Mouse (Mus musculus) induced T-regulatory cell, adult 2 months (primary cell): ENCODE data around the gene Nacc1.

Experiments
- DNase-seq: peaks from one replicate; pipeline ENCODE4 v3.0.0-alpha.2; 2012; ENCODE audit warnings: low read depth

Nacc1 gene

DNA sequence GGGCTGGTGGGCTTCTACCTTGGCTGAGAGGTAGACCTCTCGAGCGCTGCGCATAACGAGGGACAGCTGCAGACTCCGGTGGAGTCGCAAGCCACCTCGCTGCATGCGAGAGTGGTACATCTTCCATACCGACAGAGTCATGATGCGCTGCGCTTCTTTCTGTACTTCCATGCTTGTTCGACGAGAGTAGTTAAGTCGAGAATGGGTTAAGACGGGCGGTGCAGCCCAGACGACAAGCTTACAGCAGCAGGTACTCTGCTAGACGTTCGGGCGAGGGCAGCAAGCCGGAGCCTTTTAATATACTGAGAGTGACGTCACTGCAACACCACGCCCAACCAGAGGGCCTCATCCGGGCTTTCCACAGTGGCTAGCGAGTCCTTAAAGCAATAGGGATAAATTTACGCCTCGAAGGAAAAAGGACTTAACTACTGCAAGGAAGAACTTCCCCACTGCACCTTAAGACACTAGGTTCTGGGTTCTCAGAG lies 25.0 kb downstream of the Nacc1 start, which contains the start of gene Ier2:
TSS of gene Ier2 (minus strand) at position 272 of the 485 bp plus-strand sequence.
- peak; percentile 97 for DNase-seq

DNA sequence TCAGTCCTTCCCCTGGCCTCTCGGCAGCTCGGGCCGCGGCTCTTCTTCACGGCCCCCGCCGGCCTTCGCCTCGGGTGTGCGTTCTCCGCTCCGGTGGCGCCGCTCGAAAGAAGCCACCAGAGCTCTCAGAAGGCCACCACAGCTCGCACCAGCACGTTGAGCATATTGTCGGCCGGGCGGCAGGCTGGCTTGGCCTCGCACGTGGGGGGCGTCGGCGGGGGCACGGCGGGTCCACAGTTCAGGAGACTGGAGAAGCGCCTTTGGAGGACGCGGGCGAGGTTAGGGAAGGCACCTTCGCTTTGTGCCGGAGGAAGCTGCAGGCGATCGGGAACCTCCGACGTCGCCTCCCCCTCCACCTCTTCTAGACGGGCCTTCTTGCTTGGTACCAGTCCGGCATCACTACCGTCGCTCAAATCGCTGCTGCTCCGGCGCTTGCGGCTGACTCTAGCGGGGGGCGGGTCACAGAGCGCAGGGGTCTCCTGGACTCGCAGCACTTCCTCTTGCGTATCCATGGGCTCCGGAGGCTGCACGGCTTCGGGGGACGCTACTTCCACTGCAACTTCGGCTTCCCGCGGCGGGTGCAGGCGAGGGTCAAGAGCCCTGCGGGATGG lies 25.6 kb downstream of the Nacc1 start:
- peak; percentile 75 for DNase-seq

DNA sequence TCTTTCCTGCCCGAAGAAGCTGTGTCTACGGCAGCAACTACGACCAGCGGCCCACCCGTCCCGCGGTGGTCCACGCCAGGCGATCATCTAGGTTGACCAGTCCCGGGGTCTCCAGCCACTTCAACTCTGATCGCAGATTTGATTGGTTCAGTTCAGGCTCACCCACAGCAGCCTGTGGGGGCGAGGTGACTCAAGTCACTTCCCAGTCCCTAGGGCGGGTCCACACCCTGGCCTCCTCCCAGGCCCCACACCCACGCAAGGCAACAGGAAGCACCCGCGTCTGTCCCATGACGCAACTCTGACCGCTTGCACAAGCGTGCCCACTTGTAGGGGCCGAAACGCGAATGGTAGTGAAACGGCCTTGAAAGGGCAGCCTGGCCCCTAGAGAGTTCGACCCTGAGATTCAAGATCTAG lies 26.2 kb downstream of the Nacc1 start:
- peak; percentile 90 for DNase-seq

DNA sequence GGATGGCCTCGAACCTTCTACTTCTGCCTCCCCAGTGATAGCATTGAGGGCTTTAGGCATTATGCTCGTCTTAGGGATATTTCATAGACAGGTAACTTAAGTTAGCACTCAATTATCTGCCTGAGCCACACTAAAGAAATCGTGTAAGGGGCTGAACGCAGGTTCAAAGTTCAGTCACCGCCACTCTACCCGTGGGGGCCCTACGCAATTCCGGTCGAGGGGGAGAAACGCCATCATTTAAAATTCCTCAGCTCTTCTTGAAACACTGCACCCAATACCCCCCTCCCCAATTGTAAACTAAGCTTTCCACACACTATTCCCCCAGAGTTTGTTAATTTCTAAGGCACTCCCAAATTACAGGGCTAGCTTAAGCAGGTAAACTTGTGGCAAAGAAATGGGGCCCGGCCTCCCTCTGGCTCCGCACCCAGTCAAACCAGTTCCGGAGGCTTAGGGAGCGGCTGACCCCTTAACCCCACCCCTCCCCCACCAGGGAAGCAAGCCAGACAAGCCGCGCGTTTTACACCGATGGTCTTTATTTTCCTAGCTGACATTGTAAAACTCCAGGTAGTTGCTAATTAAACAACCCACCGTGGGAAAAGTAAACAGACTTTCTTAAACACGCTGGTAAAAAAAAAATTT lies 26.7 kb downstream of the Nacc1 start:
- DNase-seq: peak; percentile 77

DNA sequence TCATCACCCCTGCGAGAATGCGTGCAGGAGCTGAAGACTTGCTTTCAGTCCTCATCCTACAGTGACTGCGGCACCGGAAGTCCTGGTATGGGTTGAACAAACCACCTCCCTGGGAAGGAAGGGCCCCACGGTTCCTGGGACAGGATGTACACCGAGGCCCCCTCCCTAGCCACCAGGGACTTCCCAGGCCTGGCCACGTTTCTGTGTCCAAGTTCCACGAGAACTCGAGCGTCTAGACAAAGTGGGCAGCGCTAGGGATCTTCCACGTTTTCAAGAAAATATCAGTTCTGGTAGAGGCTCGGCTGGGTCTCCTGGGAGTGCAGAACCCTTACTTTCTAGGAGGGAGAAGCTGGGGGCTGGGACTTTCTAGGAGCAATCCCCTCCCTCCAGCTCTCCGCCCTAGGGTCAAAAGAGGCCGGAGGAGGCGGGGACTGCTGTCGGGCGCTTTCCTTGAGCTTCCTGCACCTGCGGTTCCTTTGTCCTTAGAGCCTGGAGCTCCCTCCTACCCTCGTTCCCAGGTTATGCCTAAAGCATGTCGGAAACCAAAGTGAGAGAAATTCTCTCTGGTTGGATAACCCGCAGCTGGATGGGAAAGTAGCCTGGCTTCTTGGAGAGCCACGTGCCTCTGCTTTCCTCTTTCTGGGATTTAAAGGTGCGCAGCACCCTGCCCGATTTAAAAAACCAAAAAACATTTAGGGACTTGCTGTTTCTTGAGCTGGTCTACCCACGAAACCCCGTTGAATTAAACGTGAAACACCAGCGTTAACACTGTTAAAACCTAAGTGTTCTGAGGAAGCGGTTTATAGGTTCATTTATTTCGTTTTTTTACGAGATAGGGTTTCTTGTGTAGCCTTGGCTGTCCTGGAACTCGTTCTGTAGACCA lies 27.5 kb downstream of the Nacc1 start:
- DNase-seq: peak; percentile 93

DNA sequence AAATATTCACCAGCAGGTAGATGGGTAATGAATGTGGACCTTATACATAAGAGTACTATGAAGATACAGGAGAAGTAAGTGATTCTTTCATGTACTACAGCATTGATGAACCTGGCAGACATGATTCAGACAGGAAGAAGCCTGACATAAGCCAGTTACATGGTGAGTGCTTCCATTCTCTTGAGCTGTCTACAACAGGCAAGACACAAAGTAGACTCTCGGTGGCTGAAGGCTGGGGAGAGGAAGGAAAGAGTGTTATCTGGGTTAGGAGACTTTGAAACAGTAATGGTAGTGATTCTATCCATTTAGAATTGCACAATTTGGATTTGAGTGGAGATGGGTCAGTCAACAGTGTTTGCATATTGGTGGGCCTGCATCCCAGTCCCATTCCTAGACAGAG lies 28.7 kb downstream of the Nacc1 start:
- peak; percentile 58 for DNase-seq

DNA sequence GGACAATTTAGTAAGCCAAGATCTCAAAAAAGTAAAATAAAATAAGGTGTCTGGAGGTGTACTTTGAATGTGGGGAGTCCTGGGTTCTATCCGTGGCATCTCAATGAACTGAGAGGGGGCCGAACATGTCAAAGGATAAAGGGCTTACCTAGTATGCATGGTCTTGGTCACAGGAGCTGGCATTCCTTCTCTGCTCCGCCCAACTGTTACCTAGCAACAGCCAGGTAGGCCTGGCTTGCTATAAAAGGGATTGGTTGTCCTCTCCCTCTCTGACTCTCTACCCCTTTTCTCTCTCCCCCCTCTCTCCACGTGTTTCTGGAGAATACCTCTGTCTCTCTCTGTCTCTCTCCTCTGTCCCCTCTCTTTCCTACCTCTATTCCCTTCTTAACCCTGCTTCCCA lies 30.0 kb downstream of the Nacc1 start:
- DNase-seq: peak; percentile 35

DNA sequence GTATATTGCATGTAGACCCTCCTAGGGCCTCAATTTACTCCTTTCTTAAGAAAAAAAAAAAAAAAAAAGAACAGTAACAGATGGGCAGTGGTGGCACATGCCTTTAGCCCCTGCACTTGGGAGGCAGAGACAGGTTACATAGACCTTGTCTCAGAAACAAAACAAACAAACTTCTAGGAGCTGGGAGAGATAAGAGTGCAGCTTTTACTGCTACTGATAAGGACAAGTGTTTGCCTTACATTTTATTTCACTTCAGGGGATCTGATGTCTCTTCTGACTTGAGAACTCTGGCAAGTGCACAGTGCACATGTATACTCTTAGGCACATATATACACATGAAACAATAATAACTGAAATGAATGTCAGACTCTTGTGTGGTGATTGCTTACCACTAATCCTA lies 30.5 kb downstream of the Nacc1 start:
- DNase-seq: no peak

DNA sequence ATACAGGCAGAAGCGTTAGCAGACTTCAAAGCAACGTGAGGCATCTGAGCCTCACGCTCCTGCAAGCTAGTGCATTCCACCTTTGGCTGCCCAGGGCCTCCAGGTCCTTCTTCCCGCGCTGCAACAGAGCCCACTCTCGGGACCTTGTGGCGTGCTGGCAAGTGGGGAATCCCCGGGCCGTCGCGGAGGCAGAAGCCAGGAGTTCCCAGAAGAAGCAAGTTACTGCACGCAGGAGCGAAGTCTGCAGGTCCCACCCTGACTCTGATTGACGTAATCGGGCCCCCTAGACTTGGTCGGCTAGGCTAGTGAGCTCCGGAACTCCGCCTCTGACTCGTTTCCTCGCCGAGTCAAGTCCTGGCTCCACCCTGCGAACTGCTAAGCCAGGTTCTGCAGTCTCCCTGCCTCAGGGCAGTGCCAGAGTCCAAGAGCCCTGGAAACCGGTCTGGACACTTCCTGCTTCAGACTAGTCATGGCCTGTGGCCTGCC lies 31.0 kb downstream of the Nacc1 start:
- DNase-seq: peak; percentile 88

DNA sequence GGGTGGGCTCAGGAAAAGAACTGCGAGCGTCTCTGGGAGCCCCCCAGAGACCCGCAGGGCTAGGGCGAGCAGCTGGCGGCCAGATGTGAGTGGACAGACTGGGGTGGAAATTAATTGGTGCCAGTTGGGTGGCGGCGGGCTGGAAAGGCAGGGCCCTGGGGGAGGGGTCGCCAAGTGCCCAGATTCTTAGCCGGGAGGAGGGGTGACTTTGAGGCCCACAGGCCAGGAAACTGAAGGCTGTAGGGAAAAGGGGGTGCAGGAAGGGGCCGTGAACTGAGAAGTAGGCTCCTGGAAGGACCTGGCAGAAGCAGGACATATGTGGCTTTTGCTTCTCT lies 31.5 kb downstream of the Nacc1 start:
- peak; percentile 32 for DNase-seq

DNA sequence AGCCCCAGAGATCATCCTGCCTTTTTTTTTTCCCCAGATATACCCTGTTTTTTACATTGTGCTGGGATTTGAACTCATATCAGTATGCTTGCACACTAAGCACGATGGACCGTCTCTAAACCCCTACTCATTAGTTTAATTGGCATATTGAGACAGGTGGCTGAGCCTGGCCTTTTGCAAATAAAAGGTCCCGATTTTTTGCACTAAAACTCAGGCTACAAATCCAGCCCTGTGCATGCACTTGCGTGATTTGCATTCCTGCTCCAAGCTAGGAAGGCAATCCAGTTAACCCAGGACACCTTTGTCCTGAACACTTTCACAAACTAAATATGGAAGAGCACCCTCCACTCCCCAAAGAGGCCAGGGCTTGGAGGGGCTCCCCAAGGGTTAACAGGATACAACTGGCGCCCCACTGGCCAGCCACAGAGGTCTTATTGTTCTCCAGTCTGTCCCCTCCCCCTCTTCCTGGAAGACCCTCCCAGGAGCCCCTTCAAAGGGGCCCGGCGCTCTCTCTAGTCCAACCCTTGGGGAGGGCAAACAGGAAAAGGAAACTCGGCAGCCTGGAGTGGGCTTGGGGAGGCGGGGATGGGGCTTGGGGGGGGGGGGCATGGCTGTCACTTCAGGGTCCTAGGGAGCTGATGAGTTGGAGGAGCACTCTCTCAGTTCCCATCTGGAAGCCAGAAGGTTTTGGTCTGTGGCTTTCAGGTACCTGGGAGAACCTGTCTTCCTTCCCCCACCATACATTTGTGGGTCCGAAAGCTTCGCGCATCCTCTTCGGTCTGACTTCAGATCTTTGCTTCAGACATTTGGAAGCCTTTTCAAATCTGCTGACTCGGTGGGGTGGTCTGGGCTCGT lies 32.1 kb downstream of the Nacc1 start:
- DNase-seq: peak; percentile 28

DNA sequence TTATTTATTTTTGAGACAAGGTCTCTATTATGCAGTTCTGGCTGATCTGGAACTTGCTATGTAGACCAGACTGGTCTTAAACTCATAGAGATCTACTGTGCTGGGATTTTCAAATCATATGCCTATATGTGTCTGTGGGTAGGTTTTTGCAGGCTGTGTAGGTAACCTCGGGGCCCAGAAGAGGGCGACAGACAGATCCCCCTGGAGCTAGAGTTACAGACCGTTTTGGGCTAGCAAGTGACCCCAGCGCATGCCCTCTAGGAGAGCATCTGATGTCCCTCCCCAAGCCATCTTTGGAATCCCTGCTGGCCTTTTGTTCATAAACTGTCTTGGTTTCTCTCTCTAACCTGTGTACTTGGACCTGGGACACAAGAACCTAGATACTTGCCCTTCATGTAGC lies 33.1 kb downstream of the Nacc1 start:
- peak; percentile 61 for DNase-seq

DNA sequence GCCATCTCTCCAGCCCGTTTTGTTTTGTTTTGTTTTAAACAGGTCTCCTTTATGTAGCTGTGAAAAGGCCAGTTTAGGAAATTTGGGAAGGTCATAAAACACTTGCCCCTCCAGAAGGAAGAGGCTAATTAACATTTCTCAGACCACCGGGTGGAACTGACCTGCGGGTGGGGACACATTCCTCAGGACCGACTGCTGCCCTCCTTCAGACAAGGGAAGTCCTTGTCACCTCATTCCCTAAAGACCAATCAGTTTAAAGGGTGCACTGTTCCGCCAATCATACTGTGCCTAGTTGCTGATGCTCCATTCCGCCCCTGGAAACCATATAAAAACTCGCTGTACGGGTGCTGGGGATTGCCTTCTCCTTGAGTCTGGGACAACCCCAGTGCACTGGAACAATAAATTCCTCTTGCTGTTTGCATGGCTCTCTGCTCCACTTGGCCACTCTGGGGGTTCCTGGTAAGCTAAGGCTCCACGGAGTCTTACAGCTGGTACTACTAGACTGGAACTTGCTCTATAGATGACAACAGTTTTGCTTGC lies 34.5 kb downstream of the Nacc1 start:
- DNase-seq: no peak

DNA sequence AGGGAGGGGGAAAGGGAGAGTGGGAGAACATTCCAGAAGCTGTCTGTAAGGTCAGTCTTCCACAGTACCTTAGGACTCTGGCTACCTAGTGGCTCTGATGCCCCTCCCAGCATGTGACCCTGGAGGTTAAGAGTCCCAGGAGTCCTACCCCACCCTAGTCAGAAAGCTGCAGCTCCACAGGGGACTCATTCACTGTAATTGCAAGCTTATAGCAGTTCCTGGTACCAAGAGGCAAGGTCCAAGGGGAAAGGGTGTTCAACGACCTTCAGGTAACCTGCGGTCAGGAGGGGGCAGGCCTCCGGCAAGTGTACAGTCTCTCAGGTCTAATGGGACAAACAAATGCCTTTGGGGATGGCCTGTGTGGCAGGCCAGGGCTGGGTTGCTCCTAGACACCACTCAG lies 37.4 kb downstream of the Nacc1 start:
- DNase-seq: no peak

DNA sequence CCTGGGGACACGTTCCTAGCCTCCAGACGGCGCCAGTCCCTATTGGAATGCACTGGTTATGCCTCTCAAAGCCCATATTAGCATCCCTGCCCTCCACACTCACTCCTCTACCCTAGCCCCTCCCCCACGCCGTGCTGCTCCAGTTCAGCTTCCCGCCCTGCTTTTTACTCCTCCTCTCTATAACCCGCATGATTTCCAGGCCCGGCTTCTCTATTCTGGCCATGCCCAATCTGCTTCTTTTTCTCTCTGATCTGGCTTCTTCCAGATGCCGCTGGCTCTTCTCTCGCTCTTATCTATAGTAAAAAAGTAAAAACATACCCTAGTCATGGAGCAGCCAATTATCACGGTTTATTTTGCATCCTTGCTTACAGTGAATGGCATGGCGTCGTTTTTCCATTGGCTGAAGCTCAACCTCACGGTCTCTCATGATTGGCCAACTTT lies 40.2 kb downstream of the Nacc1 start:
- DNase-seq: no peak

DNA sequence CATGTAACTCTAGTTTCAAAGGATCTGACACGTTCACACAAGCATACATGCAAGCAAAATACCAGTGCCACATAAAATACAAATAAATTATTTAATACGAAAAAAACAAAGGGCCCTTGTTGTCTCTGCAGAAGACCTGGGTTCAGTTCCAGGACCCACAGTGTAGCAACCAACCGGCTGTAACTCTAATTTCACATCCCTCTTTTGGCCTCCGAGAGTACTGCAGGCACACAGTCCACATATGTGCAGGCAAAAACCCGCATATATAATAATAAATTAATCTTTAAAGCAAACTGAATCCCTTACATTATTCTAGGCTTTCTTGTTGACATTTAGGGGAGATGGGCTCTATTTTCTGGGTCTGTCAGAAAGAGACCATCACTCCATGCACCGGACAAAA lies 40.9 kb downstream of the Nacc1 start:
- DNase-seq: no peak

DNA sequence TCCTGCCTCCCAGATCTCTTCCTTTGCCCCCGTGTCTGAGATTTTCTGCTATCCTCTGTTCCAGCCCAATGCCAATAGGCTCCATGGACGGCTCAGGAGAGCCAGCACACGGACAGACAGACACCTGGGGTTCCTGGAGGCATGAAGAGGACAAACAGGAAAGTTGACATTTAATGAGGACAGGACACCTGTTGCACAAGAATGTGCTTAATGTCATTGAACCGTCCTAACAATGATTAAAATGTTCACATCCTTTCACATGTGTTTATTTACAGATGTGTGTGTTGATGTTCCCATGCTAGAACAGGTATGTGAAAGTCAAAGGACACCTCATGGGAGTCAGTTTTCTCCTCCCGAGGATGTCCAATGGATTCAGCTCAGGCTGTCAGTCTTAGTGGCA lies 44.6 kb downstream of the Nacc1 start:
- no peak for DNase-seq

DNA sequence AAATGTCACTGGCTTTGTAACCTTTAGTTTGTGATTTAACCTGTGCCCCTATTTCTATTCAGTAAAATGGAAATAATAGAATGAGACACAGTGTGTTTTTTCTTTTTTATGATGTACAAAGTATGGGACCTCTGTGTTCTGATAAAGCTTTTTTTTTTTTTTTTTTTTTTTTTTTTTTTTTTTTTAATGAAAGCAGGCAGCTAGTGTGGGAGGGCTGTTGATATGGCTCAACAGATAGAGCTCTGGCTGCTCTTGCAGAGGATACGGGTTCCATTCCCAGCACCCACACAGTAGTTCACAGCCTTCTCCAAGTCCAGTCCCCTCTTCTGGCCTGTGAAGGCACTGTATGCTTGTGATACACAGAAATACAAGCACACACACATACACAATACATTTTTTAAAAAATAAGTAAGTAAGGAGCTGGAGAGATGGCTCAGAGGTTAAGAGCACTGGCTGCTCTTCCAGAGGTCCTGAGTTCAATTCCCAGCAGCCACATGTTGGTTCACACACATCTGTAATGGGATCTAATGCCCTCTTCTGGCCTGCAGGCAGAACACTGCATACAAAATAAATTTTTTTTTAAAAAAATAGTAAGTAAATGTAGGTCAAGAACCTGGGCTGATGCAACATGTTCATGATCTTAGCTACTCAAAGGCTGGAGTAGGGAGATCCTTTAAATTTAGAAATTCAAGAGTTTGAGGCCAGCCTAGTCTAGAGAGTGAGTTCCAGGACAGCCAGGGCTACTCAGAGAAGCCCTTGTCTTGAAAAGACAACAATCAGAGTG lies 45.9 kb downstream of the Nacc1 start:
- no peak for DNase-seq

DNA sequence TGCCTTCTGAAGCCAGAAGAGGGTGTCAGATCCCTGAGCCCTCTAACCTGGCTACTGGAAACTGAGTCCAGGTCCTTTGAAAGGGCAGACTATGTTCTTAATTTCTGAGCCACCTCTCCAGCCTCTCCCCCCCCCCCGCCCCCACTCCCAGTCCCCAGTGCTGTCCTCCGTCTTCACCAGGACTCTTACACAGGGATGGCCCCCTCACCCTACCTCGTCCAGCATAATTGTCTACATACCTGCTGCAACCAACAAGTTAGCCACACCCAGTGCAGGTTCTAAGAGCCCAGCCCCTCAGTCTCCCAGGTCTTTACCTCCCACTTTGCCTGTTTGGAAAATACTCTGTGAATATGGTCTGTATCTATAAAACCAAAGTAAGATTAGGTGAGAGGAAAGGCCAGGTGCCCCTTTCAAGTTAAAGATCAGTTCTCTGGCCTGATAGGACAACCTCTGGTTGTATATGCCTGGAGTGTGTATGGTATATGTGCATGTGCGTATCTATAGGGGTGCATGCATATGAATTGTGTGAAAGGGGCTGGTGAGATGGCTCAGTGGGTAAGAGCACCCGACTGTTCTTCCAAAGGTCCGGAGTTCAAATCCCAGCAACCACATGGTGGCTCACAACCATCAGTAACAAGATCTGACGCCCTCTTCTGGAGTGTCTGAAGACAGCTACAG lies 46.9 kb downstream of the Nacc1 start:
- peak; percentile 32 for DNase-seq

DNA sequence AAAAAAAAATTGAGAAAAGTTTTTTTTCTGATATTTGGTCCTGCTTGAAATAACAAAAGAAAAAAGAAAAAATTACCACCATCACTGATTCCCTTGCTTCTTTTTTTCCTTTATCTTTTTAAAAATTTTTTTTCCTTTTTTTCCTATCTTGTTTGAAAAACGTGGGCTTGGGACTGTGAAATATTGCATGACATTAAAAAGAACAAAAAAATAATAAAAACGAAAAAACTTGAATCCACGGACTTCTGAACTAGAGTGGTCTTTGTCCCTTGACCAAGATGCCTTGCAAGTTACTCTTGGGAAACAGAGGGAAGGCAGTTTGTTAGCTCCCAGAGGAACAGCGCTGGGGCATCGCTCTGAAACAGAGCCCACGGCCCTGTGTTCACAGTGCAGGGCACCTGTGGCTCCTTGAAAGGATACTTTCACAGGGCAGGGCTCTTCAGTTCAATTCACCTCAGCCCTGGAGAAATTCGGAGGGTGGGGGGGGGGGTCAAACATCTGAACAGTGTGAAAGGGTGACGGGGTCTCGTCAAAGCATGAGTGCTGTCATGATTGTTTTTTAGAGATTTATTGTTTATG lies 47.6 kb downstream of the Nacc1 start:
- no peak for DNase-seq
